Mouse (Mus musculus) macrophage (primary cell): ENCODE data around the gene Nrxn3. TPM values are rescaled to one million over a fixed set of nuclear protein-coding genes. Genes with fewer than 3 reads are reported as not detected.

Source experiments
- H3K27ac ChIP-seq: fragments of 350-480 bp; formaldehyde crosslinking; 2 replicates; pipeline ENCODE4 v1.9.0; 2021
- H3K36me3 ChIP-seq: fragments of 350-480 bp; formaldehyde crosslinking; 2 replicates; pipeline ENCODE4 v1.9.0; 2021; ENCODE audit errors: inconsistent target
- H3K4me3 ChIP-seq: fragments of 350-480 bp; formaldehyde crosslinking; 2 replicates; pipeline ENCODE4 v1.9.0; 2021; ENCODE audit errors: inconsistent target
- H3K79me2 ChIP-seq: fragments of 350-480 bp; formaldehyde crosslinking; 2 replicates; pipeline ENCODE4 v1.9.0; 2021; ENCODE audit errors: inconsistent target
- WGBS: methylation state at CpG from one replicate; pipeline ENCODE4 v1.1.7; 2026; ENCODE audit warnings: inconsistent platforms; ENCODE audit not compliant: missing documents; 5-methylcytosine and 5-hydroxymethylcytosine counted together
- polyA plus RNA-seq: library from polyadenylated mRNA; stranded (reverse); fragments of 250-400 nt; gene quantifications from 3 replicates; pipeline ENCODE4 v1.2.4, GENCODE M21; 2018; ENCODE audit warnings: inconsistent platforms

The Nrxn3 gene
- polyA plus RNA-seq, 1 experiment from 2014 or later: not detected

DNA sequence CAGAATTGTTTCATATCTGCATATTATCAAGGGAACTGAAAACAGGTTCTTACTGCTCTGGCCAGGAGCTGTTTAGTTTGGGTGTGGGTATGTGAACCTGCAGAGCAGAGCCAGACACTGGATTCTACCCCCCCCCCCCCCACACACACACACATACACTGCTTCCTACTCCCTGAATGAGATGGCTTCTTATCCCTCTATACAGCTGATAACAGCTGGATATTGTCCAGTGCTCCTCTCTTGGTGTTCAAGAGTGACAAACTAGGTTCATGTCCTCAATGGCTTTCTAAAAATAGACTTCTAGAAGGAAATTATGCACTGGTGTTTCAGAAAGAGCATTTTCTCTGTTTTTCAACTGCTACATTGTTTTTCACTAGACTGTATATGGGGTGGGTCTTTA lies 713.8 kb downstream of the Nrxn3 start:
- H3K4me3 ChIP-seq: no peak overlapping the region
- H3K27ac ChIP-seq: no peak overlapping the region
- H3K79me2 ChIP-seq: no peaks in the 10 kb centered on the region
- no peaks in the 10 kb centered on the region for H3K36me3 ChIP-seq

GRCm38 (mm10) chr12:89442323-89443038 lies 719.8 kb downstream of the Nrxn3 start:
- Histone ChIP-seq H3K79me2 (no peaks in the 10 kb centered on the region), H3K36me3 (no peaks in the 10 kb centered on the region), H3K27ac (no peak overlapping the region), H3K4me3 (no peak overlapping the region)
- WGBS: 50% methylated on average over 1 of the region's 2 CpGs

- H3K4me3 ChIP-seq: no peak overlapping the region
- 17% methylated on average over 2 of the region's 2 CpGs for WGBS
- H3K27ac ChIP-seq: no peak overlapping the region
- H3K79me2 ChIP-seq: no peaks in the 10 kb centered on the region
- H3K36me3 ChIP-seq: no peaks in the 10 kb centered on the region
These were observed 728.1 kb downstream of the Nrxn3 start for GRCm38 (mm10) chr12:89450667-89451298.

DNA sequence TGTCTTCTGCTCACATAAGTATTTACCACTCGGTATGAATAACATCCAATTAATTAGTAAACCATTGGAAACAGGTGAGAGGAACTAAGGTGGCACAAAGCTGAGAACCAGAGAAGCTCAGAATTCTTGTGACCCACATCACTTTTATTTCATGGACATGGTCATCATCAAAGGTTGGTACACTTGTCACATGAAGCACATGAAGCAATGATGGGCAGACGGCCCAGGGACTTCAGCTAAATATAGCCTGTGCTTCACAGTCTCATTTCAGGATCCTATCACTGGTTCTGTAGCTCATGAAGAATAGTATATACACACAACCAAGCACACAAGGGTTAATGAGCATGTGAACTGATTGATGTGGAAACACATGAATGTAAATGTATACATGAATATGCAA lies 747.5 kb downstream of the Nrxn3 start:
- no peak overlapping the region for H3K27ac ChIP-seq
- H3K4me3 ChIP-seq: no peak overlapping the region
- 80% methylated on average over 2 of the region's 2 CpGs for WGBS
- no peaks in the 10 kb centered on the region for H3K79me2 ChIP-seq
- H3K36me3 ChIP-seq: no peaks in the 10 kb centered on the region

DNA sequence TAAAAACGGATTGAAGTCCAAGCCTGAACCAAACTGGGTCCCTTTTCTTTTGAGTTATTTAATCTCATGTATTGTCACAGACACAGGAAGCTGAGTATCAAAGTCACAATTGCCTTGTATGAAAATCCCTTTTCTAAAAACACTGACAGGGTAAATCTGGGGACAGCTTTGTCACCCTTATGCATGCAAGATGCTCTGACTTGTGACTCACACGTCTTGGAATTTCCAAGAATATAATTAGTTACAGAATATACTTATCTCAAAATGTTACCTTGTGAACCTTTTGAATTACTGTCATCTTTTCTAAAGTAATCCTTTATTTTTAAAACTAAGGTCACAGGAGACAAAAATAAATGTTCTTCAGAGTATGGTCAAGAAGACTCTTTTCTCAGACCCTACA lies 748.6 kb downstream of the Nrxn3 start:
- H3K27ac ChIP-seq: no peak overlapping the region
- no peaks in the 10 kb centered on the region for H3K36me3 ChIP-seq
- WGBS: 58% methylated on average over 2 of the region's 2 CpGs
- H3K4me3 ChIP-seq: no peak overlapping the region
- no peaks in the 10 kb centered on the region for H3K79me2 ChIP-seq

- 17% methylated on average over 4 of the region's 4 CpGs for WGBS
- Histone ChIP-seq H3K79me2 (no peaks in the 10 kb centered on the region), H3K27ac (no peak overlapping the region)
These were observed 749.2 kb downstream of the Nrxn3 start for GRCm38 (mm10) chr12:89471874-89472273.

GRCm38 (mm10) chr12:89479096-89479495 lies 756.4 kb downstream of the Nrxn3 start:
- Histone ChIP-seq H3K4me3 (no peak overlapping the region), H3K36me3 (no peaks in the 10 kb centered on the region), H3K27ac (no peak overlapping the region), H3K79me2 (no peaks in the 10 kb centered on the region)
- 18% methylated on average over 4 of the region's 4 CpGs for WGBS

More at GRCm38 (mm10) chr12:89471874-89472273, 749.2 kb downstream of the Nrxn3 start:
- Histone ChIP-seq H3K36me3 (no peaks in the 10 kb centered on the region), H3K4me3 (no peak overlapping the region)

- H3K79me2 ChIP-seq: no peaks in the 10 kb centered on the region
- H3K4me3 ChIP-seq: no peak overlapping the region
- 76% methylated on average over 4 of the region's 5 CpGs for WGBS
- no peak overlapping the region for H3K27ac ChIP-seq
- no peaks in the 10 kb centered on the region for H3K36me3 ChIP-seq
These were observed 759.5 kb downstream of the Nrxn3 start for GRCm38 (mm10) chr12:89482223-89482622.

DNA sequence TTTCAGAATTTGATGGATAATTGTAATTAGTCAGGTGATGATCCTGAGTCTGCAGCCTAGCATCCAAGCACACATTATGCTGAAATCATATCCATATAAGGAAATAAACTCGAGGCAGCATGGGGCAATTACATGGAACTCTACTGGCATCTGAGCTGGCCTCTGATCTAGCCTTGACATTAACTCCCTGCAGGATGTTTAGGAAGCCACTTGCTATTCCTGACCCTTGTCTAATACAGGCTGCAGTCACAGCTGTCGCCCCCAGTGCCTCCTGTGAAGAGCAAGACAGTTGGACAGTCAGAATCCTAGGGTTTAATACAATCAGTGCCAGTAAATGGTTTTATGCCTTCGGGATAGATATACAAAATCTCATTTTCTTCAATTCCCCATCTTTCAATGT lies 781.4 kb downstream of the Nrxn3 start:
- Histone ChIP-seq H3K36me3 (no peaks in the 10 kb centered on the region), H3K27ac (no peak overlapping the region), H3K4me3 (no peak overlapping the region), H3K79me2 (no peaks in the 10 kb centered on the region)
- WGBS: 56% methylated on average over 2 of the region's 3 CpGs

GRCm38 (mm10) chr12:89505121-89505764 lies 782.6 kb downstream of the Nrxn3 start:
- 54% methylated on average over 2 of the region's 2 CpGs for WGBS

DNA sequence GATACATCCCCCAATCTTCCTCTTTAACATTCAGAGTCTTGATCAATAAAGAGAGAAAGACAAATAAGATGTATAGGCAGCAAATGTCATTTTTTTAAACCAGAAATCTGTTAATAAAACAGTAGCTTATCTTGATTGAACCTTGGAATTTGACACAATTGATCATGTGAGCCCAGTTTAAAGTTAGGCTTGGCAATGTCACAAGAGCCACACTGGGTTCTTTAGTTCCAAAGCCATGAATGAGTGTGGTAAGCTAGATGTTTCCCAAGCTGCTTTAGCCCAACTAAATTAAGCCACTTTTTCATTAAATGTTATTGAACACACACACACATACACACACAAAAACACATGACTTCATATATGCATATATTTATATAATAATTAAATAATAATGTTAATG lies 786.3 kb downstream of the Nrxn3 start:
- no peak overlapping the region for H3K27ac ChIP-seq
- H3K4me3 ChIP-seq: no peak overlapping the region
- no peaks in the 10 kb centered on the region for H3K79me2 ChIP-seq
- H3K36me3 ChIP-seq: no peaks in the 10 kb centered on the region

More at GRCm38 (mm10) chr12:89505121-89505764, 782.6 kb downstream of the Nrxn3 start:
- H3K27ac ChIP-seq: no peak overlapping the region
- no peak overlapping the region for H3K4me3 ChIP-seq
- H3K36me3 ChIP-seq: no peaks in the 10 kb centered on the region
- no peaks in the 10 kb centered on the region for H3K79me2 ChIP-seq

DNA sequence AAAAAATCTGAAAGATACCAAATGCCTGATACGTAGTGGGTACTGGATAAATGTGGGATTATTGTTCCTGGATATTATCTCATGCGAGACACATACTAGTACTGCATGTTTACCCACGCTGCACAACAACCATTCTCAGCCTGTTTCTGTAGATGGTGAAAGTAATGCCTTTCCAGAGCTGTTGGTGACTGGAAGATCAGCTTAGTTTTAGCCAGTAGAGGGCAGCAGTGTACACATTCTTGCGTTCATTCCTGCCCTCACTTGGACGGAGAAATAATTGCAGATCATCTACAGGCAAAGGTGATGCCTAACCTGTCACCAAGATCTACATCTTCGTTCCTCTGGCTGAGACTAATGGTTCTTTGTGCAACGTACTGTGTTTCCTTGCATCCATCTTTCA lies 791.1 kb downstream of the Nrxn3 start:
- no peak overlapping the region for H3K4me3 ChIP-seq
- 36% methylated on average over 7 of the region's 7 CpGs for WGBS
- no peak overlapping the region for H3K27ac ChIP-seq
- H3K36me3 ChIP-seq: no peaks in the 10 kb centered on the region
- no peaks in the 10 kb centered on the region for H3K79me2 ChIP-seq

- Histone ChIP-seq H3K36me3 (no peaks in the 10 kb centered on the region), H3K27ac (no peak overlapping the region), H3K4me3 (no peak overlapping the region), H3K79me2 (no peaks in the 10 kb centered on the region)
- WGBS: 88% methylated on average over 6 of the region's 6 CpGs
These were observed 793.4 kb downstream of the Nrxn3 start for GRCm38 (mm10) chr12:89516046-89516445.

DNA sequence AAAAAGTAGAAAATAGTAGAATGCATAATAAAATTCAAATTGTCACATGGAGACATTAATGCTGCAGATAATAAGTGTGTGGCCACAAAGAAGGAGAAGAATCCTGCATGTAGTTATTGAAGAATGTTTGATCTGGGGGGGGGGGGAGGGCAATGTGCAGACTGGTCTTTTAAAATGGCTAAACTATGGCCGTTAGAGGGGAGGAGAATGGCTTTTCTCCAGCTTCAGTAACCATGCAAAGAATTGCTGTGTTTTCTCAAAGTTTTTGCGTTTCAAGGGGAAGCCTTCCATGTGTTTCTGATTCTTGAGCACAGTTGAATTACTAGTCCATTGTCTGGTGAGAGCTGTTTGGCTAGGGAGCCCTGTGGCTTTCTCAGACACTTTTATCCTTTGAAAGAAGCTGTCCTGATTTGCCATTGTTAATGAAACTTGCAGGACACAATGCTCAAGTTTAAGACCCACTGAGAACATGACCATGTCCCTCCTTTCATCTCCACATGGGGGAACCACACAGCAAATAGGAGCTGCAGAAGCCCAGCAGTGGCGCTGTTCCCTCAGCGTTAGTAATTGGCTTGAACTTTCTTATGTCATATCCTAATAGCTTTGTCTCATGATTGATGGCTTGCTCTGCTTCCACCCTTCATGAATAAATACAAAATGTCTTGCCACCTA lies 808.1 kb downstream of the Nrxn3 start:
- H3K79me2 ChIP-seq: no peaks in the 10 kb centered on the region
- no peak overlapping the region for H3K27ac ChIP-seq
- H3K36me3 ChIP-seq: no peaks in the 10 kb centered on the region
- 46% methylated on average over 4 of the region's 4 CpGs for WGBS
- no peak overlapping the region for H3K4me3 ChIP-seq

GRCm38 (mm10) chr12:89551291-89551690 lies 828.6 kb downstream of the Nrxn3 start:
- Histone ChIP-seq H3K4me3 (no peak overlapping the region), H3K36me3 (no peaks in the 10 kb centered on the region), H3K27ac (no peak overlapping the region), H3K79me2 (no peaks in the 10 kb centered on the region)
- WGBS: 87% methylated on average over 2 of the region's 2 CpGs
